Mouse (Mus musculus) CH12.LX (cell line): Measurements from ENCODE around the gene Hps6. TPM values are rescaled to one million over a fixed set of nuclear protein-coding genes. Genes with fewer than 3 reads are reported as not detected.
A peak's percentile ranks its signal among the peaks of the same experiment; 100 is the strongest.

Experiments
- DNase-seq: peaks from one replicate; pipeline ENCODE4 v3.0.0-alpha.2; 2013; ENCODE audit errors: extremely low read depth
- H3K27ac ChIP-seq: 2 replicates; pipeline ENCODE4 v1.5.1; 2012; ENCODE audit warnings: low read depth, mild to moderate bottlenecking, control low read depth, moderate library complexity; ENCODE audit not compliant: insufficient read depth
- H3K27me3 ChIP-seq: replicated peaks from 2 replicates; pipeline ENCODE3; 2012; ENCODE audit warnings: inconsistent platforms
- H3K36me3 ChIP-seq, 2 experiments: replicated peaks in 1 of 2; 2 replicates each; pipeline versions ENCODE3 to v1.6.1; 2012; ENCODE audit warnings: inconsistent platforms in 1 of 2, low read length in 1 of 2, mild to moderate bottlenecking in 1 of 2, mixed read lengths in 1 of 2, moderate library complexity in 1 of 2; ENCODE audit not compliant: control insufficient read depth in 1 of 2, insufficient read depth in 1 of 2
- H3K4me1 ChIP-seq, 2 experiments: 2 replicates each; pipeline ENCODE4 v1.6.1; 2012; ENCODE audit warnings: inconsistent platforms in 1 of 2, moderate library complexity in 1 of 2; ENCODE audit not compliant: insufficient read depth in 2 of 2, control insufficient read depth in 1 of 2
- H3K4me2 ChIP-seq: 2 replicates; pipeline ENCODE4 v1.6.1; 2012; ENCODE audit warnings: low read depth, mild to moderate bottlenecking, control low read depth; ENCODE audit not compliant: poor library complexity, insufficient read depth, severe bottlenecking
- H3K4me3 ChIP-seq, 3 experiments: fragments of 150-350 bp in 1 of 3; sonication (generic) in 1 of 3; replicated peaks in 1 of 3; 2 replicates each; pipeline versions ENCODE3 to v1.5.1; 2011 to 2012; ENCODE audit warnings: low read depth in 2 of 3, low read length in 2 of 3, mild to moderate bottlenecking in 2 of 3, moderate library complexity in 2 of 3, control low read depth in 1 of 3, improper control_type of control experiment in 1 of 3, inconsistent platforms in 1 of 3, mixed read lengths in 1 of 3; ENCODE audit not compliant: poor library complexity in 1 of 3
- H3K79me2 ChIP-seq: replicated peaks from 2 replicates; pipeline ENCODE4 v1.6.1; 2012; ENCODE audit warnings: mild to moderate bottlenecking, moderate library complexity; ENCODE audit not compliant: control insufficient read depth, poor library complexity, insufficient read depth, severe bottlenecking; ENCODE audit errors: extremely low read depth
- H3K9ac ChIP-seq: 2 replicates; pipeline ENCODE4 v1.6.1; 2012; ENCODE audit warnings: low read depth, mild to moderate bottlenecking, control low read depth, moderate library complexity; ENCODE audit not compliant: insufficient read depth
- H3K9me3 ChIP-seq: replicated peaks from 2 replicates; pipeline ENCODE3; 2012; ENCODE audit warnings: low read length, inconsistent platforms, mixed read lengths
- CTCF ChIP-seq, 2 experiments: IDR thresholded peaks in 1 of 2; conservative IDR thresholded peaks in 1 of 2; 2 replicates each; pipeline ENCODE4 v1.5.1; 2011 to 2012; ENCODE audit warnings: low read depth in 2 of 2, low read length in 2 of 2, improper control_type of control experiment in 1 of 2, inconsistent platforms in 1 of 2, mild to moderate bottlenecking in 1 of 2, moderate library complexity in 1 of 2
- E2F4 ChIP-seq: IDR thresholded peaks from 2 replicates; pipeline ENCODE4 v1.6.1; 2011; ENCODE audit warnings: low read depth, low read length, improper control_type of control experiment; ENCODE audit not compliant: insufficient replicate concordance
- ELF1 ChIP-seq: IDR thresholded peaks from 2 replicates; pipeline ENCODE4 v1.6.1; 2014; ENCODE audit warnings: low read depth, mild to moderate bottlenecking, inconsistent platforms, low read length, improper control_type of control experiment
- EP300 ChIP-seq: IDR thresholded peaks from 2 replicates; pipeline ENCODE4 v1.6.1; 2011; ENCODE audit warnings: low read length, improper control_type of control experiment
- GABPA ChIP-seq: IDR thresholded peaks from 2 replicates; pipeline ENCODE4 v1.6.1; 2012; ENCODE audit warnings: low read depth, low read length, improper control_type of control experiment, inconsistent platforms; ENCODE audit not compliant: insufficient replicate concordance
- HCFC1 ChIP-seq: IDR thresholded peaks from 2 replicates; pipeline ENCODE4 v1.6.1; 2012; ENCODE audit warnings: low read depth, mild to moderate bottlenecking, inconsistent platforms, low read length, improper control_type of control experiment
- IRF4 ChIP-seq: IDR thresholded peaks from 2 replicates; pipeline ENCODE4 v1.6.1; 2014; ENCODE audit warnings: low read depth, mild to moderate bottlenecking, inconsistent platforms, low read length, improper control_type of control experiment
- JUND ChIP-seq: conservative IDR thresholded peaks from 2 replicates; pipeline ENCODE4 v1.6.1; 2011; ENCODE audit warnings: low read depth, low read length, improper control_type of control experiment
- MAFK ChIP-seq: IDR thresholded peaks from 2 replicates; pipeline ENCODE4 v1.6.1; 2011; ENCODE audit warnings: low read length, improper control_type of control experiment; ENCODE audit not compliant: insufficient replicate concordance
- MXI1 ChIP-seq: IDR thresholded peaks from 2 replicates; pipeline ENCODE4 v1.6.1; 2011; ENCODE audit warnings: mild to moderate bottlenecking, low read depth, low read length, improper control_type of control experiment
- MYC ChIP-seq: IDR thresholded peaks from 2 replicates; pipeline ENCODE4 v1.6.1; 2011; ENCODE audit warnings: low read depth, mild to moderate bottlenecking, improper control_type of control experiment, low read length
- NELFE ChIP-seq: IDR thresholded peaks from 2 replicates; pipeline ENCODE4 v1.6.1; 2011; ENCODE audit warnings: low read depth, low read length, improper control_type of control experiment
- PAX5 ChIP-seq: IDR thresholded peaks from 2 replicates; pipeline ENCODE4 v1.6.1; 2012; ENCODE audit warnings: low read length, inconsistent platforms, mixed read lengths
- POLR2A ChIP-seq: IDR thresholded peaks from 2 replicates; pipeline ENCODE4 v1.6.1; 2011; ENCODE audit warnings: low read depth, mild to moderate bottlenecking, improper control_type of control experiment, low read length
- SMC3 ChIP-seq: IDR thresholded peaks from 2 replicates; pipeline ENCODE4 v1.6.1; 2011; ENCODE audit warnings: low read depth, low read length, improper control_type of control experiment
- TCF12 ChIP-seq: IDR thresholded peaks from 2 replicates; pipeline ENCODE4 v1.6.1; 2014; ENCODE audit warnings: low read depth, mild to moderate bottlenecking, inconsistent platforms, low read length, improper control_type of control experiment
- UBTF ChIP-seq: IDR thresholded peaks from 2 replicates; pipeline ENCODE4 v1.6.1; 2012; ENCODE audit warnings: low read depth, mild to moderate bottlenecking, inconsistent platforms, low read length, improper control_type of control experiment, moderate library complexity
- USF2 ChIP-seq: conservative IDR thresholded peaks from 2 replicates; pipeline ENCODE4 v1.6.1; 2011; ENCODE audit warnings: low read depth, low read length, improper control_type of control experiment
- ZKSCAN1 ChIP-seq: IDR thresholded peaks from 2 replicates; pipeline ENCODE4 v1.6.1; 2012; ENCODE audit warnings: low read depth, inconsistent platforms, low read length, improper control_type of control experiment, borderline replicate concordance
- ZMIZ1 ChIP-seq: IDR thresholded peaks from 2 replicates; pipeline ENCODE4 v1.6.1; 2012; ENCODE audit warnings: low read depth, mild to moderate bottlenecking, inconsistent platforms, low read length, improper control_type of control experiment
- ZNF384 ChIP-seq: IDR thresholded peaks from 2 replicates; pipeline ENCODE4 v1.6.1; 2012; ENCODE audit warnings: low read depth, low read length, improper control_type of control experiment, inconsistent platforms
- dilution Hi-C: fragments of 300-500 bp; cut with MboI; formaldehyde crosslinking; loops from 2 replicates; pipeline ENCODE4 v1.14.3; 2020; ENCODE audit warnings: low sequenced_read_pairs; ENCODE audit not compliant: extremely low pct_unique_long_range_greater_than_20kb, extremely low pct_ligation_motif_present
- in situ Hi-C: fragments of 300-500 bp; cut with MboI; formaldehyde crosslinking; loops from 3 replicates; pipeline ENCODE4 v1.14.3; 2019; ENCODE audit warnings: low sequenced_read_pairs, low pct_ligation_motif_present, low pct_unique_long_range_greater_than_20kb, mixed read lengths
- polyA plus RNA-seq: library from polyadenylated mRNA; unstranded; fragments of >175 nt; gene quantifications from 2 replicates; pipeline ENCODE4 v1.2.1, GENCODE M21; 2012; ENCODE audit warnings: low read depth; ENCODE audit not compliant: insufficient read length
- total RNA-seq, 2 experiments: library from RNA; depleted of rRNA; stranded (reverse); fragments of 300-350 nt in 1 of 2; fragments of >200 nt in 1 of 2; gene quantifications; 2 replicates each; pipeline ENCODE4 v1.2.3; 2012 to 2014

Hps6 gene
- total and polyA plus RNA-seq, 3 experiments, result 5.8 to 10.6 (median 6.7) TPM

GRCm38 (mm10) chr19:45997785-45998693 is 5.3 kb upstream of the Hps6 start, which contains the start of gene Armh3 (continued):
- peak; percentile 21; the same call in 1 of the 2 replicates for TF ChIP-seq GABPA

- no peak for DNase-seq
- Histone ChIP-seq H3K9me3 (peaks cover 9% of the 10 kb centered on the region), H3K4me1 (peaks cover 8 to 26% of the 10 kb centered on the region in 2 experiments), H3K27me3 (no peaks in the 10 kb centered on the region), H3K79me2 (peaks cover 4% of the 10 kb centered on the region; the same call in 1 of the 2 replicates), H3K36me3 (peaks cover 0 to 3% of the 10 kb centered on the region in 2 experiments), H3K27ac (no peak overlapping the region), H3K4me2 (peak overlapping the region; percentile 89), H3K9ac (peak overlapping the region; percentile 70), H3K4me3 (peak overlapping the region; percentile 43 to 77 (median 63))
- in situ Hi-C loops (no loop called here), dilution Hi-C loops (no loop called here)
- no peak for TF ChIP-seq PAX5
- no peak for TF ChIP-seq NELFE
- TF ChIP-seq MYC, result no peak
- TF ChIP-seq ZKSCAN1, result no peak
- no peak; the same call in none of the 2 replicates for TF ChIP-seq ZNF384
- TF ChIP-seq ZMIZ1, result no peak
- TF ChIP-seq HCFC1, result no peak
- TF ChIP-seq POLR2A, result no peak
- TF ChIP-seq USF2, result no peak
- TF ChIP-seq TCF12, result no peak
- no peak for TF ChIP-seq JUND
- no peak for TF ChIP-seq EP300
- TF ChIP-seq UBTF, result no peak
- TF ChIP-seq ELF1, result no peak
- TF ChIP-seq GABPA, result no peak
- TF ChIP-seq MXI1, result no peak
Measured at GRCm38 (mm10) chr19:45998694-45999217, 4.6 kb upstream of the Hps6 start.

DNA sequence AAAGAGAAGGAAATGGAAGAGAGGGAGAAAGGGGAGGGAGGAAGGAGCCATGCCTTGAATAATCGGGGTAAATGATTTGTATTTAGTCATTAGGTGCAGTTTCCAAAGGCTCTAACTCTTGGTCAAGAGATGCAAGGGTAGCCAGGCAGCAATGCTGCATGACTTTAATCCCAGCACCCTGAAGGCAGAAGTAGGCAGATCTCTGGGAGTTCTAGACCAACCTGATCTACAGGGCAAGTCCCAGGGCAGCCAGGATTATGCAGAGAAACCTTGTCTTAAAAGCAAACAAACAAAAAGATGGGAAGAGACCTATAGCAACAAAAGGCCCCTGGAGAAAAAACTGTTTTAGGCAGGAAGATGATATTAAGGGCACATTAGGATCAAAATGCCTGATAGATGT is 3.9 kb upstream of the Hps6 start:
- dilution Hi-C loops, result no loop called here
- H3K36me3 ChIP-seq, result peaks cover 0 to 3% of the 10 kb centered on the region in 2 experiments

More for the DNA sequence above, 3.9 kb upstream of the Hps6 start:
- Histone ChIP-seq H3K79me2 (peaks cover 10% of the 10 kb centered on the region), H3K4me2 (peak overlapping the region; percentile 89), H3K27me3 (no peaks in the 10 kb centered on the region), H3K4me1 (peaks cover 9 to 30% of the 10 kb centered on the region in 2 experiments), H3K9me3 (peaks cover 7% of the 10 kb centered on the region), H3K27ac (no peak overlapping the region), H3K4me3 (no peak overlapping the region), H3K9ac (peak overlapping the region; percentile 70; the same call in 1 of the 2 replicates)
- TF ChIP-seq PAX5 (no peak), HCFC1 (no peak), SMC3 (no peak), E2F4 (no peak), CTCF (conservative IDR thresholded peaks at IDR 0.05 in 1 of 2, IDR thresholded peaks at IDR 0.05 in 1 of 2; ENCODE audit: low read depth in 2 of 2, low read length in 2 of 2) (no peak), MAFK (no peak), IRF4 (no peak), GABPA (no peak)
- DNase-seq, result no peak
- in situ Hi-C loops, result no loop called here
